Mouse (Mus musculus): ENCODE results near the gene F2r. TPM values are rescaled to one million over a fixed set of nuclear protein-coding genes. Genes with fewer than 3 reads are reported as not detected.

Gene F2r
- polyA plus RNA-seq, 1 experiment from 2014 or later = 42.8 TPM

DNA sequence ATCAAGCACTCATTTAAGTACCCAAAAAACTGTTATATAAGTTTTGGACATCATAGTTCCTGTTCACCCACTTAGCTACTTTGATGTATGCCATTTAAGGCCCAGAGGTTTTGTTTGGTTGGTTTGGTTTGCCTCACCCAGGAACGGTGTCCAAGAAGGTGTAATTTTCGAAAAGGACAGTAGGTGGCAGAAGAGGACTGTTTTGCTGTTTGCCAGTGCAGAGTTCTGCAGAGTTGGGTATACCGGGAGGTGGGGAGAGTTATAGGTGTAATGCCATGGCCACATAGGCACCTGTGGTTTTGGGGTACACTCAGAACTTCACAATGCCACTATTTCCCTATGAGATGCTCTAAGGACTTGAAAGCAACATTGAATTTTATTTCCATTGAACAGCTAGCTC lies 54.6 kb downstream of the F2r start:
- Histone ChIP-seq H3K4me3 (replicated peaks) (no peak overlapping the region), H3K27ac (no peak overlapping the region), H3K9ac (no peak overlapping the region), H3K27me3 (no peaks in the 10 kb centered on the region), H3K4me2 (no peak overlapping the region), H3K4me1 (replicated peaks) (peaks cover 21% of the 10 kb centered on the region), H3K36me3 (no peaks in the 10 kb centered on the region), H3K9me3 (replicated peaks) (no peaks in the 10 kb centered on the region)
- ATAC-seq (ENCODE audit: low read depth) (peak; percentile 69), DNase-seq (peak; percentile 59)
- WGBS (ENCODE audit: insufficient replicate concordance) = 3% methylated on average over 3 of the region's 3 CpGs

DNA sequence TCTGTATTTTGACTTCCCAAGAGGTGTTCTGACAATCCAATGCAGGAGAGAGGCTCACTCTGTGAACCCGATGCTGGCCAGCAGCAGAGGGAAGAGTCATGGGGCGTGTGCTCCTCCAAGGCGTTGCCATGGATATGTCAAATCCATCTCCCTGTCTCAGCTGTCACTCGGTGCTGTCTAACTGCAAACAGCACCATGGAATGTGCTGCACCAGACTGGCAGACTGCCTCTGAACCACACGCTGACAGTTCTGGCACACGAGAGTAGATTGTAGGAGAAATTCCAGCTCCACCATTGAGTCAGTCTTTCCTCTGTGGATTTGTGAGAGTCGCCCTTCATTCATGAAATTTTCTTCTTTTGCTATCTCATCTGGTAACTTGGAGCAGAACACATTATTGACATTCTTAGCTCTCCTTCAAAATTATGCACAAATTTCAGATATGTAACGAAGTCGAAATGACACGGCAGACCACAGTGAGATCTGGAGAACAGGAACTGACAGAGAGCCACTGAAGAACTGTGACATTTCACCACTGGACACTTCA lies 55.1 kb downstream of the F2r start:
- Histone ChIP-seq H3K27ac (no peak overlapping the region), H3K36me3 (no peaks in the 10 kb centered on the region), H3K27me3 (no peaks in the 10 kb centered on the region), H3K4me2 (no peak overlapping the region), H3K4me3 (replicated peaks) (no peak overlapping the region), H3K9me3 (replicated peaks) (no peaks in the 10 kb centered on the region), H3K9ac (no peak overlapping the region), H3K4me1 (replicated peaks) (peaks cover 21% of the 10 kb centered on the region)
- DNase-seq = no peak
- no peak for ATAC-seq (ENCODE audit: low read depth)
- WGBS (ENCODE audit: insufficient replicate concordance) = 40% methylated on average over 10 of the region's 10 CpGs

- Histone ChIP-seq H3K9ac (no peak overlapping the region), H3K9me3 (replicated peaks) (no peaks in the 10 kb centered on the region), H3K27ac (no peak overlapping the region), H3K4me2 (no peak overlapping the region), H3K27me3 (no peaks in the 10 kb centered on the region), H3K4me1 (replicated peaks) (peaks cover 7% of the 10 kb centered on the region; the same call in 1 of the 2 replicates), H3K36me3 (no peaks in the 10 kb centered on the region), H3K4me3 (replicated peaks) (no peak overlapping the region)
- DNase-seq = no peak
- ATAC-seq (ENCODE audit: low read depth) = no peak
- WGBS (ENCODE audit: insufficient replicate concordance) = 73% methylated on average over 7 of the region's 7 CpGs
These were observed 61.0 kb downstream of the F2r start for GRCm38 (mm10) chr13:95557326-95557725.

DNA sequence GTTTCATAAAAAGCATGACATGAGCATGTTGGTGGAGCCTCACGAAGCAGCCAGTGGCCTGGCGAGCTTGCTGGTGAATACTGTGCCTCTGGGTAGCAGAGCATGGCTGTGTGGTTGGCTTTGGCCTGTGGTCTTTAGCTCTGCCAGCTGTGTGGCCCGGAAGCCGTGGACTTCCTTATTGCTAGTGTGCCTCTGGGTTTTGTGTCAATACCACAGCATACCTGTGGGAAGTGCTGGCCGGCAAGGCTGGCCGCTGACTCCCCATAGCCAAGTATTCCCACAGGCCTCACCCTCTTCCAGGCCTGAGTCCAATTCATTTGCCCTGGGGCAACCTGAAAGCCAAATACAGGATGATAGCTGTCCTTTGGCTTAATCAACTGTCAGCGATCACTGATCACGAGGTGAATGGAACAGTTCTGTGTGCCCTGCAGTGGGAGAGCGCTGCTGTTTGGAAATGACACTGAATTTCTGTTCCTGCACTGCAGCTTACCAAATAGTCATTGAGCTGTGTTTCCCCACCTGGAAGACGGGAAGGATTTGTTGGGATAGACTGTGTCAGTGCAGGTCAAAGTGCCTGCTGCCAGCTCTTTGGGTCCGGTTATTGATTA lies 64.3 kb downstream of the F2r start:
- Histone ChIP-seq H3K9me3 (replicated peaks) (no peaks in the 10 kb centered on the region), H3K4me1 (replicated peaks) (peaks cover 7% of the 10 kb centered on the region; the same call in 1 of the 2 replicates), H3K4me3 (replicated peaks) (no peak overlapping the region), H3K9ac (no peak overlapping the region), H3K27me3 (peaks cover 18% of the 10 kb centered on the region), H3K36me3 (no peaks in the 10 kb centered on the region), H3K27ac (no peak overlapping the region), H3K4me2 (no peak overlapping the region)
- ATAC-seq (ENCODE audit: low read depth) = no peak
- DNase-seq = no peak
- WGBS (ENCODE audit: insufficient replicate concordance) = 47% methylated on average over 11 of the region's 11 CpGs

Other genes starting within 250 kb of the F2r start
- 19.8 and 22.1 TPM in 2 replicates for gene Aggf1, start 243.1 kb downstream of the F2r start, polyA plus RNA-seq (2015; fragmentation: Nextera tagmentation; extraction: Ambion mirVana)
- not detected in 2 replicates for gene Crhbp, start 173.6 kb downstream of the F2r start, polyA plus RNA-seq (2015; fragmentation: Nextera tagmentation; extraction: Ambion mirVana)
- gene S100z, start 139.8 kb downstream of the F2r start, polyA plus RNA-seq (2015; fragmentation: Nextera tagmentation; extraction: Ambion mirVana) = not detected in 2 replicates
- 0.22 and 0.32 TPM in 2 replicates for gene F2rl1, start 93.3 kb downstream of the F2r start, polyA plus RNA-seq (2015; fragmentation: Nextera tagmentation; extraction: Ambion mirVana)
- gene F2rl2, start 78.4 kb upstream of the F2r start, polyA plus RNA-seq (2015; fragmentation: Nextera tagmentation; extraction: Ambion mirVana) = 13.4 and 17.9 TPM in 2 replicates